Mouse (Mus musculus): ENCODE measurements around the gene Wipf1. TPM values are rescaled to one million over a fixed set of nuclear protein-coding genes. Genes with fewer than 3 reads are reported as not detected.

Gene Wipf1
- total RNA-seq, 2 experiments from 2014 or later, result 21.1 to 21.3 TPM

- DNase-seq, result no peak
These were observed 16.0 kb upstream of the Wipf1 start for GRCm38 (mm10) chr2:73545556-73545955.

GRCm38 (mm10) chr2:73540450-73541162 lies 11.1 kb upstream of the Wipf1 start:
- no peak for DNase-seq

DNA sequence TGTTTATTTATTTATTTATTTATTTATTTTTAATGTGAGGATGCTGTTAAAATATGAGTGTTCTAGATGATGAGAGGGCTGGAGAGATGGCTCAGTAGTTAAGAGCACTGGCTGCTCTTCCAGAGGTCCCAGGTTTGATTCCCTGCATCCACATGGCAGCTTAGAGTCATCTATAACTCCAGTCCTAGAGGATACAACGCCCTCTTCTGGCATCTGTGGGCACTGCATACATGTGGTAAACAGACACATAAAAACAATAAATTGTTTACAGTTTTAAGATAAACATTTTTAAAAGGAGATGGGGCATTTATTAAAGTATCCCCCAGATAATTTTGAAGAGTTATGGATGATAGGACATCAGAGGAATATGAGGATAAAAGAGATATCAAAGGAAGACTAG lies 10.2 kb upstream of the Wipf1 start:
- no peak for DNase-seq

DNA sequence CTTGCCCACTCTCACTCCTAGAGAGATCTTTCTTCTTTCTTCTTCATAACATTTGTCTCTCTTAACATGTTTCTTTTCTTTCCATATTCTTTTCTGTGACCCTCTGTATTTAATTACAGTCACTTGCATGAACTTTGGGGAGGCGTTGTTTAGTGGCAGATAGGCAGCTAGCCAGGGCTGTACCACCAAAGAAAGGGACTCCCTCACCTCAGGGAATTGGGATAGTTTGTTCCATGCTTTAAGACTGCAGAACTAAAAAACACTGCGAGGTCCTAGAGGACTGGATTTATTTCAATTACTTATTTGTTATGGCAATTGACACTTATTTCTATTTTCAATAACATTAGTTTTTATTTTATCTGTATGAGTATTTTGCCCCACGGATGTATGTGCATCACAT lies 9.6 kb upstream of the Wipf1 start:
- no peak for DNase-seq

DNA sequence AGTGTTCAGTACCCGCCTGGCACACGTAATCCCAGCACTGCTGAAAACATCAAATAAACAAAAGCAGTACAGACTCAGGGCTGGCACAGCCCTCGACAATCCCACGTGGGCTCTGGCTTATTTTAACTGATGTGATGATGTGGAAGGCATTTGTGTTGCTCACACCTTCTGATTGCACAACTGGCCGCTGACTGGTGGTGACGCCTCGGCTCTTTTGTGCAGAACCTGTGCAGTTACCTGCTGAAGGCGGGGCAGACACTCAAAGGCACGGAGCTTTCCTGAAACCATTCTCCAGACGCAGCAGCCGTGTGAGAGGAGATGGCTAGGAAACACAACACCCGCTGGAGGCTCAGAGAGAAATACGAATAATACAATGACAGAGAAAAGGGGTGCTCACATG lies 9.1 kb upstream of the Wipf1 start:
- no peak for DNase-seq

DNA sequence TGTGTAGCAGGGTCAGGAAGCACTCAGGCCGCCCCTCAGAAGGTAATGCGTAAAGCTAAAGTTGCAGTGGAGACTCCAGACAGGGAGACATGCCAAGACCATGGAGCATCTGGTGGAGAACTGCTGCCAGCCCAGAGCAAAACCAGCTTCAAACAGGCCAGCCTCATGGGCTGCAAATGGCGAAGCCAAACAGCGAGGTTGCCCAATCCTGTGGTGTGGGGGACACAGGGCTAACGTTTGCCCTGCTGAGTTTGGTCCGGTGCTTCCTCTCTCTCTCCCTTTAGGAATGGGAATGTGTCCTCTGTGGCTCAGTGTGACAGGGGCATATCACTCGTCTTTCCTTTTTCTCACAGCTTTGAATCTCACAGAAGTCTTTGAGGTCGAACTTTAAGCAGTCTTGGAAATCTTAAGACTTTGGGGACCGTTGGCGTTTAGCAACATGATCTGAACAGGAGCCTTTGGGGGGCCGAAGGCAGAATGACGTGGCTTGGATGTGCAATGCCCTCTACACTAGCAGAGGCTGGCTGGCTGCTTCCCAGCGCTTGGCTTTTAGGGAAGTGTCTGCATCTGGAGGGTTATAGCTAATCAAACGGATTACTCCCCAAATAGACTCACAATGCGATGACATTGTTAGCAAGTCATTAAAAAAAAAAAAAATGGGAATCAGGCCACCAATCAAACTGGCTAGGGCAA lies 6.7 kb upstream of the Wipf1 start:
- DNase-seq, result no peak

DNA sequence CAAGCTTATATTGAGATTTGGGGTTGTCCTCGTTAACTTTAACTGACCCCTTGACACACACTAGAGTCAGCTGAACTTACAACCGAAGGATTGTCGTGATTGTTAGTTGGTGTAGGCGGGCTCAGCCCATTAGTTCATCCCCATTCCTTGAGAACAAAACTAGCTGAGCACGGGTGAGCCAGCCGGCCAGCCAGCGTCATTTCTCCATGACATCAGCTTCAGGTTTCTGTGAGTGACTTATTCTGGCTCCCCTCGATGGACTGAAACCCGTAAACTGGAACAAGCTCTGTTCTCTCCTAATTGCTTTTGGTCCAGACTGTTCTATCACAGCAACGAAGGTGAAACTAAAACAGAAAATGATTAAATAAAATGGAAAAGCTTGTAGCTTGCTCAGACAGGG lies 5.2 kb upstream of the Wipf1 start:
- DNase-seq, result no peak

DNA sequence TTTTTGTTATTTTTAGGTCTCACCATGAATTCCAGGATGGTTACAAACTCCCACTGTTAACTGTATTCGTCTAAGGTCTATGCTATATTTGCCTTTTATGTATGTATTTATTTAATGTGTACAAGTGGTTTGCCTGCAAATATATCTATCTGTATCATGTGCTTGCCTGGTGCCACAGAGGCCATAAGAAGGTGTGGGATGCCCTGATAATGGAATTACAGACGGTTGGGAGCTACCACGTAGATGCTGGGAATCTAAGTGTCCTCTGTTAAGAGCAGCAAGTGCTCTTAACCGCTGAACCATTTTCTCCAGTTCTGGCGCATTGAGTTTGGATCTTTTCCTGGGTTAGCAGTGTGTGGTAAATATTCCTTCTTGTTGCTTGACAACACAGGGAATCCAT lies 953 bp upstream of the Wipf1 start:
- DNase-seq, result no peak

GRCm38 (mm10) chr2:73528516-73529355 lies 798 bp downstream of the Wipf1 start:
- peak; percentile 58 for DNase-seq

- DNase-seq, result no peak
These were observed 1.6 kb downstream of the Wipf1 start for GRCm38 (mm10) chr2:73527956-73528355.

DNA sequence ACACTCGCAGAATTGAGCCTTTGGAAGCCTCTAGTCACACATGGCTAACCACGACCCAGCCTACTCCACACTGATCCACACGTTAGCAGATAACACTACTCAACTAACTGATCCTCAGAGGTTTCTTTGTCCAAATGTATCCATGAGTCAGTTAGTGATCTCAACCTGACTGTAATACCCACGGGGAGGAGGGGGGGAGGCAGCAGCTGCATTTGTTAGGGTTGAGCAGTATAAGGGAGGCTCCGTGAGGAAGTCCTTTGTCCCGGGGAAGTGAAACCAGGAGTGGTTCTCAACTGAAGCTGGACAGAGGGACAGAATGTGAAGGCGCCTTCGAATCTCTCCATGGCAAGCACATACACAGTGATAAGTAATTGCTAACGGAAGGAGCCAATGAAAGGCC lies 2.8 kb downstream of the Wipf1 start:
- peak; percentile 37 for DNase-seq

- DNase-seq, result peak; percentile 63
These were observed 6.6 kb downstream of the Wipf1 start for GRCm38 (mm10) chr2:73522891-73523290.

DNA sequence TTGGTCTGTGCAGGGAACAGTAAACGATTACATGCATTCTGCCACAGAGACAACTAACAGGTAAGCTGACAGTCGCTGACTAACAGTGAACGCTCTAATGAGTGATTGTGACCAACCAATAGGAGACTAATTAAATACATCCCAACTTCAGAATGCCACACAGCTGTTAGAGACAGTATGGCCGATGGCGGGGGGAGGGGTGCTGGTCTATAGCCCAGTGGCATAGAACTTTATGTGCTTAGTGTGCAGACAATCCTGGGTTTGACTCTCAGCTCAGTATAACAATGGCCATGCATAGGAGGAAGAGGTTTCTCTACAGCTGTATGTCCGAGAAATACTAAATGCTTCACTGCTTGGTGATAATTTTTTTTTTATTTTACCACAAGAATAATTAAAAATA lies 7.2 kb downstream of the Wipf1 start:
- DNase-seq, result no peak

- no peak for DNase-seq
These were observed 7.8 kb downstream of the Wipf1 start for GRCm38 (mm10) chr2:73521737-73522136.

GRCm38 (mm10) chr2:73518966-73519365 lies 10.6 kb downstream of the Wipf1 start:
- DNase-seq, result no peak

DNA sequence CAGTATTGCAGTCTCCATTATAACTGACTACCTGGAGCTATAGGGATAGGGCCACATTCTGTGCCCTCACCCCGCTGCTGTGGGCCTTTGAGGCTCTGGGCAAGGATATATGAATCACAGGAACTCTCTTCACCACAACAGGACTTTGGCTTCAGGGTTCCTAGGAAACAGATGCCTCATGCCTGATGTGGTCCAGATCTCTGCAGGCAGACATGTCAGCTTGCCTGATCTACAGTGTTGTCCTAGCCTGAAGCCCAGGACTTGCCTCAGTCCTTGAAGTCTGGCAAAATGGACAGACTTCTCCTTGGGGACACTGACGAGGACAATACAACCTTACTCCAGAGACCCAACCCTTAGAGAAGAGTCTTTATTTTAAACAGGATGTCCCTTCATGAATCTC lies 11.2 kb downstream of the Wipf1 start:
- DNase-seq, result no peak

DNA sequence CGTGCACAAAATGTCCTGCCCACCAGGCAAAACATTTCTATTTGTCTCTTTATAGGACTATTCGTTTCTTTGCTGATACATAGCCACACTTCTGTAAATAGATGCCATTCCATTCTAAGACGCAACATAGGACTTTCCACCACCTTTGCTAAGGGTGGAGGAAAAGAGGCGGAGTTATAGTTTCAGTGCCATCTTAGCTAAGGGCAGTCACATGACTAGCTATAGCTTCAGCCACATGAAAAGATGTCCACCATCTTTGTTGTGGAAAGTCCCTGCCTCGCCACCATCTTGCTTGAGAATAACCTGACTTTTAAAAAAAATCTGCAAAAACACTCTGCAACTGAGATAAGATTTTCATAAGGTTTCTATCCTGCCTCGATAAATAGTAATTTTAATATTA lies 15.4 kb downstream of the Wipf1 start:
- no peak for DNase-seq

DNA sequence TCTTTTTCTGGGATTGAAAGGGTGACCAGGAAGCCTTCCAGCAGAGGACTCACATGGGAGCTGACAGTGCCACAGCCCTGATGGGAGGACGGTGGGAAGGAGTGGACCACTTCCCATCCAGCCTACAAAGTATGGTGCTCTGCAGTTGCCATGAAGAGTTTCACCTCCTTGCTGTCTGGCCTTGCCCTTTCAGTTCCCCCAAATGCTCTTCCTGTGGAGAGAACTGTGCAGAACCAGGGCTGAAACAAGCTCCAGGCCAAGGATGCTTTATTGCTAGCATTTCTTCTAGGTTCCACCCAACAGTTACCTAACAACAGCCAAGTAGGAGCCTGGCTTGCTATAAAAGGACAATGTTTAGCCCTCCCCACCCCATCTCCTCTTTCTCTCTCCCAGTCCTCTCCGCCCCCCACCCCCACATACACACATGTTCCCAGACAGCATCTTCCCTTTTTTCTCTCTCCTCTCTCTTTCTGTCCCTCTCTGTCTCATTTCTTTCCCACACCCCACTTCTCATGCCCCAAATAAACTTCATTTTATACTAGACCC lies 16.3 kb downstream of the Wipf1 start:
- no peak for DNase-seq

DNA sequence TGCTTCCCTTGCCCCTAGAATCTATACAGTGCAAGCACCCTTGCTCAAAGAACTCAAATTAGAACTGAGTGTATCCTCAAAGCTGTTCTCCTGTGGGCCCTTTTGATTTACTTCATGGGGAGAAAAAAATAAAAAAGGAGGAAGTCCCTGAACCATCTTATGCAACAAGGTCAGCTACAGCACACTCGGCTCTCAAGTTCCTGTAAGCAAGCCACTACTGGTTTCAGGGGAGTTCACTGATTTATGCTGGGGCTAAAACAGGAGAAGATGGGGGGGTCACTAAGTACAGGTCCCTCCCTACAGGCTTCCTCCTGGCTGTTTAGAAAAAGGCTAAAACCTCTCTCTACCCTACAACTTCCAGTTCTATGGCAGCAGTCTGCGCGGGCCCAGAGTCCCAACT lies 17.5 kb downstream of the Wipf1 start:
- DNase-seq, result no peak

- DNase-seq, result peak; percentile 40
These were observed 18.7 kb downstream of the Wipf1 start for GRCm38 (mm10) chr2:73510731-73511360.

- DNase-seq, result no peak
These were observed 19.6 kb downstream of the Wipf1 start for GRCm38 (mm10) chr2:73510025-73510288.

DNA sequence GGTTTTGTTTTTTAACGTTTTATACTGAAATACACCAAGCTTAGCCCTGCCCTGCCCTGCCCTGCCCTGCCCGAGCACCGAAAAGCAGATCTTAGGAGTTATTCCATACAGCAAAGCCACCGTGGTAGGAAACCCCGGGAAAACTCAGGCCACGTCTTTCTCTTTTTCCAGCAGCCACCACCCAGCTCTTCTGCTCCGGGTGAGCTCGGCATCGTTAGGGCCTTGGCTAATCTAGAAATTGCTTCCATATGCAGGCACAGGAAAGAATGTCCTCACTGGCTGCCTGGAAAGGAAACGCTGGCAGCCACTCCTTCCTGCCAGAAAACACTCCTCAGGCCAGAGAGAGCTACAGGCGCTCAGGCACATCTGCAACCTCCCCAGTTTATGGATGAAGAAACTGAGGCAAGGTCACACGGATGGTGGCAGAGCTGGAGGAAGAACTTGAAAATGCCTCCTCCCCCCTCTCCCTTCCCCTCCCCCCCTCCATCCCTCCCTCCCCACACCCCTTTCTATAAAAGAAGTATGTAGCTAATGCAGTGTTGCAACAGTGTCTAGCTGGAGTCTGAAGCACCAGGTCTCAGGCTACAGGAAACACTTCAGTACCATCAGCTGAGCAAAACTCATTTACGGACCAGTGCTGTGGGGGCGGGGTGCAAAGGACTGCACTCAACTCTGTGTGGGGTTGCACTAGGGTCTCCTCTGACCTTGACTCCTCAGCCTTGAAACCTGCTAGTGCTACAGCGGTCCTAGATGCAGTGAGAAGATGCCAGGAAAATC lies 20.1 kb downstream of the Wipf1 start:
- DNase-seq, result no peak
